Mouse (Mus musculus) stomach, embryonic 14.5 days (tissue): ENCODE measurements around the gene Prkar2a. TPM values are rescaled to one million over a fixed set of nuclear protein-coding genes. Genes with fewer than 3 reads are reported as not detected.

Experiments used
- ATAC-seq: fragments of 200-750 bp; cut with Nextera tagmentation; 2 replicates; pipeline ENCODE4 v1.8.0; 2017; ENCODE audit warnings: low read depth, moderate TSS enrichment; ENCODE audit not compliant: insufficient number of reproducible peaks, insufficient read depth, low FRiP score
- H3K27ac ChIP-seq: fragments of 300-500 bp; sonication (generic); 2 replicates; pipeline ENCODE4 v1.5.1; 2014; ENCODE audit warnings: mild to moderate bottlenecking, low read length, moderate library complexity, mixed read lengths
- H3K27me3 ChIP-seq: fragments of 300-500 bp; sonication (generic); 2 replicates; pipeline ENCODE4 v1.6.1; 2014; ENCODE audit warnings: low read length, control low read depth, mixed read lengths; ENCODE audit not compliant: control insufficient read depth, insufficient read depth
- H3K36me3 ChIP-seq: fragments of 300-500 bp; sonication (generic); 2 replicates; pipeline ENCODE4 v1.6.1; 2014; ENCODE audit warnings: mild to moderate bottlenecking, control low read depth, low read length, moderate library complexity, mixed read lengths; ENCODE audit not compliant: control insufficient read depth, insufficient read depth
- H3K4me1 ChIP-seq: fragments of 300-500 bp; sonication (generic); 2 replicates; pipeline ENCODE4 v1.6.1; 2014; ENCODE audit warnings: low read length, control low read depth, mixed read lengths; ENCODE audit not compliant: control insufficient read depth, insufficient read depth
- H3K4me2 ChIP-seq: fragments of 300-500 bp; sonication (generic); replicated peaks from 2 replicates; pipeline ENCODE4 v1.6.1; 2014; ENCODE audit warnings: low read depth, low read length, control low read depth
- H3K4me3 ChIP-seq: fragments of 300-500 bp; sonication (generic); 2 replicates; pipeline ENCODE4 v1.5.1; 2014; ENCODE audit warnings: low read depth, low read length, control low read depth
- H3K9ac ChIP-seq: fragments of 300-500 bp; sonication (generic); replicated peaks from 2 replicates; pipeline ENCODE4 v1.6.1; 2014; ENCODE audit warnings: low read depth, mild to moderate bottlenecking, control low read depth, low read length, moderate library complexity, mixed read lengths
- H3K9me3 ChIP-seq: fragments of 300-500 bp; sonication (generic); 2 replicates; pipeline ENCODE4 v1.6.1; 2016; ENCODE audit warnings: low read depth, low read length, control low read depth; ENCODE audit not compliant: control insufficient read depth
- WGBS: fragments of 180-500 bp; shearing (Covaris S2); extraction: QIAGEN DNeasy Blood & Tissue Kit; methylation state at CpG from one replicate; pipeline ENCODE4 v1.1.7; 2014; 5-methylcytosine and 5-hydroxymethylcytosine counted together
- polyA plus RNA-seq: library from polyadenylated mRNA; unstranded; fragments of >200 nt; fragmentation: Nextera tagmentation; extraction: Ambion mirVana; gene quantifications from 2 replicates; pipeline ENCODE4 v1.2.1, GENCODE M21; 2014

The Prkar2a gene
- polyA plus RNA-seq, 1 experiment from 2014 or later = 33.6 TPM

GRCm38 (mm10) chr9:108729050-108729449 is 39.9 kb downstream of the Prkar2a start:
- Histone ChIP-seq H3K9ac (no peak overlapping the region), H3K36me3 (peaks cover 7% of the 10 kb centered on the region), H3K4me3 (no peak overlapping the region), H3K27me3 (no peaks in the 10 kb centered on the region), H3K9me3 (no peaks in the 10 kb centered on the region), H3K27ac (no peak overlapping the region), H3K4me1 (no peaks in the 10 kb centered on the region), H3K4me2 (no peak overlapping the region)
- ATAC-seq = no peak

- ATAC-seq = no peak
These were observed 43.3 kb downstream of the Prkar2a start for GRCm38 (mm10) chr9:108732462-108732861.

GRCm38 (mm10) chr9:108734626-108735025 is 45.5 kb downstream of the Prkar2a start:
- no peak for ATAC-seq

More at GRCm38 (mm10) chr9:108732462-108732861, 43.3 kb downstream of the Prkar2a start:
- peaks cover 9% of the 10 kb centered on the region for H3K36me3 ChIP-seq
- H3K4me1 ChIP-seq = no peaks in the 10 kb centered on the region
- H3K27me3 ChIP-seq = no peaks in the 10 kb centered on the region
- H3K4me2 ChIP-seq = no peak overlapping the region
- H3K9ac ChIP-seq = no peak overlapping the region
- H3K9me3 ChIP-seq = no peaks in the 10 kb centered on the region
- H3K27ac ChIP-seq = no peak overlapping the region
- H3K4me3 ChIP-seq = no peak overlapping the region

GRCm38 (mm10) chr9:108739239-108739638 is 50.1 kb downstream of the Prkar2a start:
- no peak overlapping the region for H3K4me3 ChIP-seq
- H3K9me3 ChIP-seq = no peaks in the 10 kb centered on the region
- H3K27ac ChIP-seq = no peak overlapping the region
- 35% methylated on average over 3 of the region's 3 CpGs for WGBS
- ATAC-seq = no peak
- no peak overlapping the region for H3K4me2 ChIP-seq
- H3K4me1 ChIP-seq = no peaks in the 10 kb centered on the region
- no peak overlapping the region for H3K9ac ChIP-seq
- peaks cover 12% of the 10 kb centered on the region; the same call in 1 of the 2 replicates for H3K36me3 ChIP-seq
- no peaks in the 10 kb centered on the region for H3K27me3 ChIP-seq

More at GRCm38 (mm10) chr9:108734626-108735025, 45.5 kb downstream of the Prkar2a start:
- H3K27ac ChIP-seq = no peak overlapping the region
- H3K36me3 ChIP-seq = peaks cover 5% of the 10 kb centered on the region
- no peaks in the 10 kb centered on the region for H3K9me3 ChIP-seq
- no peak overlapping the region for H3K9ac ChIP-seq
- H3K4me2 ChIP-seq = no peak overlapping the region
- H3K27me3 ChIP-seq = no peaks in the 10 kb centered on the region
- no peak overlapping the region for H3K4me3 ChIP-seq
- no peaks in the 10 kb centered on the region for H3K4me1 ChIP-seq

- Histone ChIP-seq H3K4me3 (no peak overlapping the region), H3K4me1 (no peaks in the 10 kb centered on the region), H3K9ac (no peak overlapping the region), H3K4me2 (no peak overlapping the region), H3K27me3 (no peaks in the 10 kb centered on the region), H3K9me3 (no peaks in the 10 kb centered on the region), H3K36me3 (peaks cover 10% of the 10 kb centered on the region; the same call in 1 of the 2 replicates), H3K27ac (no peak overlapping the region)
- 94% methylated on average over 1 of the region's 1 CpGs for WGBS
- no peak for ATAC-seq
These were observed 50.9 kb downstream of the Prkar2a start for GRCm38 (mm10) chr9:108740062-108740461.

GRCm38 (mm10) chr9:108742048-108742447 is 52.9 kb downstream of the Prkar2a start:
- no peaks in the 10 kb centered on the region for H3K9me3 ChIP-seq
- peaks cover 29% of the 10 kb centered on the region for H3K36me3 ChIP-seq
- H3K4me3 ChIP-seq = no peak overlapping the region
- no peaks in the 10 kb centered on the region for H3K27me3 ChIP-seq
- H3K4me1 ChIP-seq = no peaks in the 10 kb centered on the region
- no peak for ATAC-seq
- 87% methylated on average over 9 of the region's 9 CpGs for WGBS
- H3K4me2 ChIP-seq = no peak overlapping the region
- H3K27ac ChIP-seq = no peak overlapping the region
- no peak overlapping the region for H3K9ac ChIP-seq

- peaks cover 28% of the 10 kb centered on the region for H3K36me3 ChIP-seq
- WGBS = 81% methylated on average over 14 of the region's 14 CpGs
These were observed 57.9 kb downstream of the Prkar2a start for GRCm38 (mm10) chr9:108746876-108747499.

GRCm38 (mm10) chr9:108747694-108748093 is 58.6 kb downstream of the Prkar2a start:
- H3K27ac ChIP-seq = no peak overlapping the region
- WGBS = 86% methylated on average over 3 of the region's 3 CpGs
- no peak for ATAC-seq
- H3K27me3 ChIP-seq = no peaks in the 10 kb centered on the region
- no peaks in the 10 kb centered on the region for H3K9me3 ChIP-seq
- peaks cover 28% of the 10 kb centered on the region for H3K36me3 ChIP-seq
- no peak overlapping the region for H3K9ac ChIP-seq
- no peak overlapping the region for H3K4me2 ChIP-seq
- no peak overlapping the region for H3K4me3 ChIP-seq
- H3K4me1 ChIP-seq = no peaks in the 10 kb centered on the region

More at GRCm38 (mm10) chr9:108746876-108747499, 57.9 kb downstream of the Prkar2a start:
- H3K4me3 ChIP-seq = no peak overlapping the region
- H3K27ac ChIP-seq = no peak overlapping the region
- H3K4me2 ChIP-seq = no peak overlapping the region
- no peaks in the 10 kb centered on the region for H3K27me3 ChIP-seq
- H3K9me3 ChIP-seq = no peaks in the 10 kb centered on the region
- no peak overlapping the region for H3K9ac ChIP-seq
- no peaks in the 10 kb centered on the region for H3K4me1 ChIP-seq
- no peak for ATAC-seq
